Mouse (Mus musculus) CH12.LX (cell line): ENCODE measurements around the gene Cntn4.

Experiments
- CTCF ChIP-seq, 2 experiments: IDR thresholded peaks in 1 of 2; conservative IDR thresholded peaks in 1 of 2; 2 replicates each; pipeline ENCODE4 v1.5.1; 2011 to 2012; ENCODE audit warnings: low read depth in 2 of 2, low read length in 2 of 2, improper control_type of control experiment in 1 of 2, inconsistent platforms in 1 of 2, mild to moderate bottlenecking in 1 of 2, moderate library complexity in 1 of 2
- EP300 ChIP-seq: IDR thresholded peaks from 2 replicates; pipeline ENCODE4 v1.6.1; 2011; ENCODE audit warnings: low read length, improper control_type of control experiment
- ETS1 ChIP-seq: conservative IDR thresholded peaks from 2 replicates; pipeline ENCODE4 v1.6.1; 2012; ENCODE audit warnings: low read depth, mild to moderate bottlenecking, inconsistent platforms, low read length, improper control_type of control experiment, moderate library complexity
- KAT2A ChIP-seq: IDR thresholded peaks from 2 replicates; pipeline ENCODE4 v1.6.1; 2012; ENCODE audit warnings: low read length, improper control_type of control experiment, inconsistent platforms; ENCODE audit not compliant: insufficient replicate concordance
- MYC ChIP-seq: IDR thresholded peaks from 2 replicates; pipeline ENCODE4 v1.6.1; 2011; ENCODE audit warnings: low read depth, mild to moderate bottlenecking, improper control_type of control experiment, low read length
- NELFE ChIP-seq: IDR thresholded peaks from 2 replicates; pipeline ENCODE4 v1.6.1; 2011; ENCODE audit warnings: low read depth, low read length, improper control_type of control experiment
- POLR2A ChIP-seq: IDR thresholded peaks from 2 replicates; pipeline ENCODE4 v1.6.1; 2011; ENCODE audit warnings: low read depth, mild to moderate bottlenecking, improper control_type of control experiment, low read length
- RCOR1 ChIP-seq: conservative IDR thresholded peaks from 2 replicates; pipeline ENCODE4 v1.6.1; 2012; ENCODE audit warnings: low read depth, mild to moderate bottlenecking, inconsistent platforms, low read length, improper control_type of control experiment
- ZNF384 ChIP-seq: IDR thresholded peaks from 2 replicates; pipeline ENCODE4 v1.6.1; 2012; ENCODE audit warnings: low read depth, low read length, improper control_type of control experiment, inconsistent platforms

- TF ChIP-seq ZNF384 (no peak), CTCF (conservative IDR thresholded peaks at IDR 0.05 in 1 of 2, IDR thresholded peaks at IDR 0.05 in 1 of 2; ENCODE audit: low read depth in 2 of 2, low read length in 2 of 2) (peak in 1 of 2 experiments; percentile 11; a peak in 1 of 4 replicates), NELFE (no peak), POLR2A (no peak), ETS1 (no peak), KAT2A (no peak), EP300 (no peak), RCOR1 (no peak), MYC (no peak)
Measured at GRCm38 (mm10) chr6:106621188-106621749, 943.8 kb downstream of the Cntn4 start.
